Mouse (Mus musculus): ENCODE results near the gene Ift88. TPM values are rescaled to one million over a fixed set of nuclear protein-coding genes. Genes with fewer than 3 reads are reported as not detected.

The Ift88 gene
- polyA plus RNA-seq, 1 experiment, result 0.50 TPM

- TF ChIP-seq CTCF (IDR thresholded peaks at IDR 0.05; ENCODE audit: extremely low read depth, insufficient read depth, insufficient read length, insufficient replicate concordance), result no peak
- no peak for TF ChIP-seq POLR2A (IDR thresholded peaks at IDR 0.05; ENCODE audit: low read depth, low read length)
- DNase-seq (ENCODE audit: low read depth in 1 of 2, low spot score in 2 of 2), result peak in 1 of 2 experiments; percentile 8
- H3K27ac ChIP-seq (ENCODE audit: insufficient read depth, low read length), result no peak overlapping the region
- no peak overlapping the region; the same call in 1 of the 2 replicates for H3K4me3 ChIP-seq (ENCODE audit: extremely low read depth, insufficient read depth, insufficient read length)
- H3K4me1 ChIP-seq (ENCODE audit: control insufficient read depth, insufficient read depth, insufficient read length), result no peaks in the 10 kb centered on the region; the same call in 1 of the 2 replicates
- no peaks in the 10 kb centered on the region for H3K36me3 ChIP-seq (ENCODE audit: control insufficient read depth, insufficient read depth, low read length)
- WGBS, result 85% methylated on average over 34 of the region's 34 CpGs
- no peaks in the 10 kb centered on the region for H3K27me3 ChIP-seq (ENCODE audit: control insufficient read depth, insufficient read depth, low read length)
Observed at GRCm38 (mm10) chr14:57542231-57542630, 118.4 kb downstream of the Ift88 start.

- Histone ChIP-seq H3K27me3 (ENCODE audit: control insufficient read depth, insufficient read depth, low read length) (no peaks in the 10 kb centered on the region), H3K4me3 (ENCODE audit: extremely low read depth, insufficient read depth, insufficient read length) (no peak overlapping the region), H3K27ac (ENCODE audit: insufficient read depth, low read length) (no peak overlapping the region), H3K36me3 (ENCODE audit: control insufficient read depth, insufficient read depth, low read length) (no peaks in the 10 kb centered on the region), H3K4me1 (ENCODE audit: control insufficient read depth, insufficient read depth, insufficient read length) (no peaks in the 10 kb centered on the region)
- WGBS, result 88% methylated on average over 13 of the region's 13 CpGs
- DNase-seq (ENCODE audit: low read depth in 1 of 2, low spot score in 2 of 2), result no peak
- TF ChIP-seq POLR2A (IDR thresholded peaks at IDR 0.05; ENCODE audit: low read depth, low read length), result no peak
- TF ChIP-seq CTCF (IDR thresholded peaks at IDR 0.05; ENCODE audit: extremely low read depth, insufficient read depth, insufficient read length, insufficient replicate concordance), result no peak
Observed at GRCm38 (mm10) chr14:57543420-57544039, 119.7 kb downstream of the Ift88 start.

GRCm38 (mm10) chr14:57545526-57545925, 121.7 kb downstream of the Ift88 start:
- no peak overlapping the region for H3K4me3 ChIP-seq (ENCODE audit: extremely low read depth, insufficient read depth, insufficient read length)
- no peaks in the 10 kb centered on the region for H3K4me1 ChIP-seq (ENCODE audit: control insufficient read depth, insufficient read depth, insufficient read length)
- no peak overlapping the region for H3K27ac ChIP-seq (ENCODE audit: insufficient read depth, low read length)
- 89% methylated on average over 17 of the region's 17 CpGs for WGBS
- no peak for DNase-seq (ENCODE audit: low read depth in 1 of 2, low spot score in 2 of 2)
- no peak for TF ChIP-seq POLR2A (IDR thresholded peaks at IDR 0.05; ENCODE audit: low read depth, low read length)
- TF ChIP-seq CTCF (IDR thresholded peaks at IDR 0.05; ENCODE audit: extremely low read depth, insufficient read depth, insufficient read length, insufficient replicate concordance), result no peak
- H3K36me3 ChIP-seq (ENCODE audit: control insufficient read depth, insufficient read depth, low read length), result peaks cover 4% of the 10 kb centered on the region
- H3K27me3 ChIP-seq (ENCODE audit: control insufficient read depth, insufficient read depth, low read length), result no peaks in the 10 kb centered on the region

- no peak overlapping the region for H3K4me3 ChIP-seq (ENCODE audit: extremely low read depth, insufficient read depth, insufficient read length)
- peaks cover 4% of the 10 kb centered on the region for H3K36me3 ChIP-seq (ENCODE audit: control insufficient read depth, insufficient read depth, low read length)
- H3K27me3 ChIP-seq (ENCODE audit: control insufficient read depth, insufficient read depth, low read length), result no peaks in the 10 kb centered on the region
- H3K27ac ChIP-seq (ENCODE audit: insufficient read depth, low read length), result no peak overlapping the region
- no peak for DNase-seq (ENCODE audit: low read depth in 1 of 2, low spot score in 2 of 2)
- no peaks in the 10 kb centered on the region for H3K4me1 ChIP-seq (ENCODE audit: control insufficient read depth, insufficient read depth, insufficient read length)
- WGBS, result 92% methylated on average over 8 of the region's 8 CpGs
- no peak for TF ChIP-seq POLR2A (IDR thresholded peaks at IDR 0.05; ENCODE audit: low read depth, low read length)
- TF ChIP-seq CTCF (IDR thresholded peaks at IDR 0.05; ENCODE audit: extremely low read depth, insufficient read depth, insufficient read length, insufficient replicate concordance), result no peak
Observed at GRCm38 (mm10) chr14:57546131-57546530, 122.3 kb downstream of the Ift88 start.

GRCm38 (mm10) chr14:57546557-57547021, 122.7 kb downstream of the Ift88 start:
- H3K27me3 ChIP-seq (ENCODE audit: control insufficient read depth, insufficient read depth, low read length), result no peaks in the 10 kb centered on the region
- whole genome bisulfite sequencing, result 48% methylated on average over 13 of the region's 13 CpGs
- no peak for DNase-seq (ENCODE audit: low read depth in 1 of 2, low spot score in 2 of 2)

GRCm38 (mm10) chr14:57547062-57547461, 123.2 kb downstream of the Ift88 start:
- 92% methylated on average over 5 of the region's 5 CpGs for WGBS
- Histone ChIP-seq H3K4me1 (ENCODE audit: control insufficient read depth, insufficient read depth, insufficient read length) (no peaks in the 10 kb centered on the region), H3K27ac (ENCODE audit: insufficient read depth, low read length) (no peak overlapping the region), H3K27me3 (ENCODE audit: control insufficient read depth, insufficient read depth, low read length) (no peaks in the 10 kb centered on the region), H3K4me3 (ENCODE audit: extremely low read depth, insufficient read depth, insufficient read length) (no peak overlapping the region), H3K36me3 (ENCODE audit: control insufficient read depth, insufficient read depth, low read length) (peaks cover 4% of the 10 kb centered on the region)
- TF ChIP-seq POLR2A (IDR thresholded peaks at IDR 0.05; ENCODE audit: low read depth, low read length) (no peak), CTCF (IDR thresholded peaks at IDR 0.05; ENCODE audit: extremely low read depth, insufficient read depth, insufficient read length, insufficient replicate concordance) (no peak)
- no peak for DNase-seq (ENCODE audit: low read depth in 1 of 2, low spot score in 2 of 2)

More at GRCm38 (mm10) chr14:57546557-57547021, 122.7 kb downstream of the Ift88 start:
- Histone ChIP-seq H3K27ac (ENCODE audit: insufficient read depth, low read length) (no peak overlapping the region), H3K4me1 (ENCODE audit: control insufficient read depth, insufficient read depth, insufficient read length) (no peaks in the 10 kb centered on the region), H3K36me3 (ENCODE audit: control insufficient read depth, insufficient read depth, low read length) (peaks cover 4% of the 10 kb centered on the region), H3K4me3 (ENCODE audit: extremely low read depth, insufficient read depth, insufficient read length) (no peak overlapping the region)
- TF ChIP-seq POLR2A (IDR thresholded peaks at IDR 0.05; ENCODE audit: low read depth, low read length) (no peak), CTCF (IDR thresholded peaks at IDR 0.05; ENCODE audit: extremely low read depth, insufficient read depth, insufficient read length, insufficient replicate concordance) (no peak)

- H3K36me3 ChIP-seq (ENCODE audit: control insufficient read depth, insufficient read depth, low read length), result peaks cover 4% of the 10 kb centered on the region
- no peaks in the 10 kb centered on the region for H3K4me1 ChIP-seq (ENCODE audit: control insufficient read depth, insufficient read depth, insufficient read length)
- H3K27ac ChIP-seq (ENCODE audit: insufficient read depth, low read length), result no peak overlapping the region
- H3K4me3 ChIP-seq (ENCODE audit: extremely low read depth, insufficient read depth, insufficient read length), result no peak overlapping the region
- no peaks in the 10 kb centered on the region for H3K27me3 ChIP-seq (ENCODE audit: control insufficient read depth, insufficient read depth, low read length)
- TF ChIP-seq CTCF (IDR thresholded peaks at IDR 0.05; ENCODE audit: extremely low read depth, insufficient read depth, insufficient read length, insufficient replicate concordance) (no peak), POLR2A (IDR thresholded peaks at IDR 0.05; ENCODE audit: low read depth, low read length) (no peak)
- no peak for DNase-seq (ENCODE audit: low read depth in 1 of 2, low spot score in 2 of 2)
Observed at GRCm38 (mm10) chr14:57552945-57553344, 129.1 kb downstream of the Ift88 start.
